Mouse (Mus musculus): ENCODE data around the gene Clip1.

DNA sequence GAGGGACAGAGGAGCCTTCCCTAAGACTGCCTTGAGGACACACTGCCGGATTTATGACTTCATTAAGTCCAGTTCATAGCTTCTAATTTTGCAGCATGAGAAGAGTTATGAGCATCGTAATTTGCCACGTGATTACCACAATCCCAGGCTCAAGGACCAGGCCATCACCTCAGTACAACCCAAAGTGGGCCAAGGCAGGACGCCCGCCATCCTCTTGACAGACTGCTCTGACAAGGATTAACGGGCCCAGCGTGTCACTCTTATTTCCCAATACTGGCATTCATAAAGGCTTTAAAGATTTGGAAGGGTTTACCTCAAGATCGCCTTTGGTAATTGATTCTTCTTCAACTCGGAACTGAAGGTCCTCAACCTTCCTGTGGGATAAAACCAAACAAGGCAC is 44.2 kb downstream of the Clip1 start:
- TF ChIP-seq CTCF (IDR thresholded peaks at IDR 0.05 in 2 of 3, conservative IDR thresholded peaks at IDR 0.05 in 1 of 3; ENCODE audit: control insufficient read depth in 1 of 3, insufficient read depth in 1 of 3, low read depth in 2 of 3, low read length in 3 of 3, poor library complexity in 1 of 3, severe bottlenecking in 1 of 3) (no peak), POLR2A (IDR thresholded peaks at IDR 0.05; ENCODE audit: control insufficient read depth in 1 of 2, insufficient read depth in 1 of 2, low read depth in 1 of 2, low read length in 2 of 2, poor library complexity in 1 of 2) (no peak), TCF12 (IDR thresholded peaks at IDR 0.05; ENCODE audit: low read depth, low read length) (no peak), ELF1 (IDR thresholded peaks at IDR 0.05; ENCODE audit: low read depth, low read length) (no peak), HCFC1 (IDR thresholded peaks at IDR 0.05; ENCODE audit: low read depth, low read length) (no peak), EP300 (IDR thresholded peaks at IDR 0.05; ENCODE audit: low read depth in 1 of 2, low read length in 2 of 2) (no peak), BHLHE40 (IDR thresholded peaks at IDR 0.05; ENCODE audit: borderline replicate concordance, low read depth, low read length) (no peak), UBTF (IDR thresholded peaks at IDR 0.05; ENCODE audit: borderline replicate concordance, insufficient read depth, low read depth, low read length) (no peak), NRF1 (IDR thresholded peaks at IDR 0.05; ENCODE audit: insufficient read depth, low read depth, low read length, poor library complexity, severe bottlenecking) (no peak), USF1 (IDR thresholded peaks at IDR 0.05; ENCODE audit: low read depth, low read length) (no peak), ZKSCAN1 (IDR thresholded peaks at IDR 0.05; ENCODE audit: low read depth, low read length) (no peak), ZNF384 (IDR thresholded peaks at IDR 0.05; ENCODE audit: low read depth, low read length) (no peak), MYC (IDR thresholded peaks at IDR 0.05; ENCODE audit: low read depth, low read length) (no peak)

All from MEL (cell line).